In genomic region chr12:29985126-29985525, GRCm38 (mm10) we compare ENCODE assay signal across 29 mouse cellular contexts. TPM values are rescaled to one million over a fixed set of nuclear protein-coding genes. Genes with fewer than 3 reads are reported as not detected.
DNase-seq lines count a peak whose midpoint lies in the region; ATAC-seq and TF ChIP-seq lines count a peak whose summit lies in the region.
"Had no signal": no experiment of that assay in that cellular context is flagged by ENCODE, and none has a peak within 500 bp of the region (broad histone marks: within the 10 kb centered on the region; RNA-seq: fewer than 3 reads in every experiment).

No protein-coding gene starts in this region.

- no peak overlapping the region for H3K27ac ChIP-seq in hindbrain, postnatal 0 days
- no peak overlapping the region for H3K27ac ChIP-seq in hindbrain, embryonic 11.5 days (ENCODE audit: low read depth, low read length)
- H3K27ac ChIP-seq: embryonic facial prominence, embryonic 10.5 days; forebrain, embryonic 10.5 days; heart, embryonic 13.5 days; hindbrain, embryonic 14.5 days; intestine, embryonic 15.5 days; kidney, embryonic 15.5 days; left cerebral cortex, adult 2 months; limb, embryonic 15.5 days; liver, embryonic 14.5 days; midbrain, embryonic 12.5 days; neural tube, embryonic 13.5 days; stomach, postnatal 0 days had no signal

- no peaks in the 10 kb centered on the region for H3K9me3 ChIP-seq in hindbrain, postnatal 0 days (ENCODE audit: low read length)
- no peaks in the 10 kb centered on the region for H3K9me3 ChIP-seq in hindbrain, embryonic 11.5 days (ENCODE audit: control insufficient read depth, low read length)
- H3K9me3 ChIP-seq: embryonic facial prominence, embryonic 10.5 days; forebrain, embryonic 10.5 days; heart, embryonic 13.5 days; intestine, embryonic 15.5 days; kidney, embryonic 15.5 days; limb, embryonic 15.5 days; midbrain, embryonic 12.5 days; neural tube, embryonic 13.5 days had no signal

- peak; percentile 44 for DNase-seq in hindbrain, postnatal 0 days (ENCODE audit: low spot score)
- DNase-seq in hindbrain, embryonic 11.5 days (ENCODE audit: low spot score), result no peak
- peak; percentile 61 for DNase-seq in 3134 (ENCODE audit: extremely low read depth, insufficient read length, low spot score)
- peak; percentile 53 for DNase-seq in MN1 (ENCODE audit: low spot score)
- peak; percentile 40 for DNase-seq in adrenal gland, postnatal 25 days
- DNase-seq in natural killer cell, adult 2 months (ENCODE audit: low spot score in 2 of 2), result no peak
- DNase-seq in heart, adult 9 months (ENCODE audit: low spot score in 2 of 2), result no peak
- DNase-seq: cerebellum, adult 8-10 months; forebrain, postnatal 0 days; gastrocnemius, postnatal 14 days; heart, adult 18-20 months; heart, postnatal 14 days; kidney, postnatal 36 days; layer of hippocampus, adult 9-11 months; lung, embryonic 14.5 days; thymus, adult 2 months had no signal

- no peak for ATAC-seq in hindbrain, postnatal 0 days
- ATAC-seq in hindbrain, embryonic 11.5 days (ENCODE audit: low FRiP score), result no peak
- ATAC-seq: forebrain, postnatal 0 days; intestine, embryonic 15.5 days had no signal

- no peak for TF ChIP-seq CTCF in hindbrain, postnatal 0 days (IDR thresholded peaks at IDR 0.05; ENCODE audit: low read depth)

- H3K4me1 ChIP-seq in hindbrain, postnatal 0 days (ENCODE audit: insufficient read depth, low read length), result no peaks in the 10 kb centered on the region
- H3K4me1 ChIP-seq in hindbrain, embryonic 11.5 days (replicated peaks; ENCODE audit: control insufficient read depth, insufficient read depth, low read length), result no peaks in the 10 kb centered on the region; the same call in 1 of the 2 replicates
- H3K4me1 ChIP-seq: forebrain, embryonic 10.5 days; intestine, embryonic 15.5 days; kidney, embryonic 15.5 days; limb, embryonic 15.5 days; midbrain, embryonic 12.5 days; neural tube, embryonic 13.5 days had no signal

- WGBS in hindbrain, postnatal 0 days, result 76% methylated on average over 6 of the region's 6 CpGs
- 89% methylated on average over 6 of the region's 6 CpGs for WGBS in hindbrain, embryonic 11.5 days

- no peaks in the 10 kb centered on the region for H3K27me3 ChIP-seq in hindbrain, postnatal 0 days (ENCODE audit: insufficient read depth, low read length)
- no peaks in the 10 kb centered on the region for H3K27me3 ChIP-seq in hindbrain, embryonic 11.5 days (ENCODE audit: control insufficient read depth, insufficient read depth, low read length)
- H3K27me3 ChIP-seq: intestine, embryonic 15.5 days; kidney, embryonic 15.5 days; limb, embryonic 15.5 days; midbrain, embryonic 12.5 days; neural tube, embryonic 13.5 days had no signal

- no peak overlapping the region for H3K4me2 ChIP-seq in hindbrain, postnatal 0 days (ENCODE audit: low read depth, low read length)
- H3K4me2 ChIP-seq in hindbrain, embryonic 11.5 days (replicated peaks; ENCODE audit: low read depth, low read length), result no peak overlapping the region
- H3K4me2 ChIP-seq: heart, embryonic 13.5 days; hindbrain, embryonic 14.5 days; intestine, embryonic 15.5 days; kidney, embryonic 15.5 days; limb, embryonic 15.5 days; lung, embryonic 14.5 days; midbrain, embryonic 12.5 days; neural tube, embryonic 13.5 days had no signal

- H3K36me3 ChIP-seq in hindbrain, postnatal 0 days (ENCODE audit: insufficient read depth, low read length), result peaks cover 53% of the 10 kb centered on the region
- peaks cover 21% of the 10 kb centered on the region for H3K36me3 ChIP-seq in hindbrain, embryonic 11.5 days (ENCODE audit: control insufficient read depth, insufficient read depth, low read length)

- H3K9ac ChIP-seq in hindbrain, postnatal 0 days (replicated peaks; ENCODE audit: low read length), result no peak overlapping the region
- H3K9ac ChIP-seq in hindbrain, embryonic 11.5 days (ENCODE audit: low read depth, low read length), result no peak overlapping the region
- H3K9ac ChIP-seq: forebrain, postnatal 0 days; heart, embryonic 13.5 days; hindbrain, embryonic 14.5 days; intestine, embryonic 15.5 days; kidney, embryonic 15.5 days; limb, embryonic 15.5 days; liver, embryonic 14.5 days; lung, embryonic 14.5 days; midbrain, embryonic 12.5 days; neural tube, embryonic 13.5 days had no signal

- no peak overlapping the region for H3K4me3 ChIP-seq in hindbrain, postnatal 0 days (ENCODE audit: low read length)
- no peak overlapping the region for H3K4me3 ChIP-seq in hindbrain, embryonic 11.5 days (ENCODE audit: low read depth, low read length)
- H3K4me3 ChIP-seq: embryonic facial prominence, embryonic 10.5 days; forebrain, embryonic 10.5 days; heart, embryonic 13.5 days; intestine, embryonic 15.5 days; kidney, embryonic 15.5 days; left cerebral cortex, adult 2 months; limb, embryonic 15.5 days; midbrain, embryonic 12.5 days; neural tube, embryonic 13.5 days had no signal

RNA-seq across cellular contexts. Expression of gene Pxdn, which starts 47.7 kb away (rescaled TPM):
- 68.8 and 72.1 TPM in 2 replicates for total RNA-seq in hindbrain, postnatal 0 days (2014; rRNA removed)
- polyA plus RNA-seq in hindbrain, postnatal 0 days (2015; fragmentation: Nextera tagmentation; extraction: Ambion mirVana), result 15.4 and 15.7 TPM in 2 replicates
- 50.4 and 61.1 TPM in 2 replicates for polyA plus RNA-seq in hindbrain, embryonic 11.5 days (2014; fragmentation: Nextera tagmentation; extraction: Ambion mirVana)
- 91.9 and 104 TPM in 2 replicates for total RNA-seq in adrenal gland, postnatal 25 days (2021)
- total RNA-seq: megakaryocyte, adult 5-6 weeks had no signal

Comparison
In these comparisons a context has a peak if more than half of its experiments do, and no peak if none do; other contexts are left out.
1. DNase-seq: peak in hindbrain, postnatal 0 days (single experiment), 3134 (single experiment), MN1 (single experiment) and adrenal gland, postnatal 25 days (single experiment); none in hindbrain, embryonic 11.5 days (single experiment), natural killer cell, adult 2 months (0 of 2) and heart, adult 9 months (0 of 2).